Mouse (Mus musculus) forebrain, embryonic 12.5 days (tissue): ENCODE measurements around the gene Clic4. TPM values are rescaled to one million over a fixed set of nuclear protein-coding genes. Genes with fewer than 3 reads are reported as not detected.

Source experiments
- ATAC-seq: fragments of 200-750 bp; cut with Nextera tagmentation; 2 replicates; pipeline ENCODE4 v1.8.0; 2017; ENCODE audit warnings: moderate TSS enrichment; ENCODE audit not compliant: low FRiP score
- H3K27ac ChIP-seq: fragments of 300-500 bp; sonication (generic); 2 replicates; pipeline ENCODE4 v1.5.1; 2016; ENCODE audit warnings: mild to moderate bottlenecking
- H3K27me3 ChIP-seq: fragments of 300-500 bp; sonication (generic); 2 replicates; pipeline ENCODE4 v1.6.1; 2016; ENCODE audit warnings: mild to moderate bottlenecking
- H3K36me3 ChIP-seq: fragments of 300-500 bp; sonication (generic); replicated peaks from 2 replicates; pipeline ENCODE4 v1.6.1; 2016; ENCODE audit warnings: mild to moderate bottlenecking
- H3K4me1 ChIP-seq: fragments of 300-500 bp; sonication (generic); 2 replicates; pipeline ENCODE4 v1.6.1; 2016
- H3K4me2 ChIP-seq: fragments of 300-500 bp; sonication (generic); 2 replicates; pipeline ENCODE4 v1.6.1; 2016; ENCODE audit warnings: mild to moderate bottlenecking, moderate library complexity
- H3K4me3 ChIP-seq: fragments of 300-500 bp; sonication (generic); replicated peaks from 2 replicates; pipeline ENCODE4 v1.5.1; 2016; ENCODE audit warnings: mild to moderate bottlenecking
- H3K9ac ChIP-seq: fragments of 300-500 bp; sonication (generic); 2 replicates; pipeline ENCODE4 v1.6.1; 2016; ENCODE audit warnings: mild to moderate bottlenecking
- H3K9me3 ChIP-seq: fragments of 300-500 bp; sonication (generic); 2 replicates; pipeline ENCODE4 v1.6.1; 2016
- WGBS: fragments of 180-500 bp; shearing (Covaris S2); methylation state at CpG from one replicate; pipeline ENCODE4 v1.1.7; 2016; 5-methylcytosine and 5-hydroxymethylcytosine counted together
- polyA plus RNA-seq: library from polyadenylated mRNA; unstranded; fragments of >200 nt; fragmentation: Nextera tagmentation; extraction: Ambion mirVana; gene quantifications from 2 replicates; pipeline ENCODE4 v1.2.1, GENCODE M21; 2016

Clic4 gene
- 205 and 221 TPM in 2 replicates for polyA plus RNA-seq

- peak within 1 kb of the TSS; percentile 97 for H3K27ac ChIP-seq
- peaks cover 41% of the 10 kb centered on the region for H3K4me1 ChIP-seq
- ATAC-seq: peak; percentile 99
- H3K9me3 ChIP-seq: no peaks in the 10 kb centered on the region
- 0 out of 2 replicates have a peak, but pooled peaks cover 9% of the 10 kb centered on the region for H3K36me3 ChIP-seq
- peak within 1 kb of the TSS; percentile 93 for H3K4me3 ChIP-seq
- peak within 1 kb of the TSS; percentile 93 for H3K9ac ChIP-seq
- peak within 1 kb of the TSS; percentile 86 for H3K4me2 ChIP-seq
- H3K27me3 ChIP-seq: peaks cover 26% of the 10 kb centered on the region
- under 1% methylated on average over 44 of the region's 64 CpGs for WGBS
Observed at GRCm38 (mm10) chr4:135272640-135273306, at the start of gene Clic4. Gene Clic4, minus strand, starts transcription at chr4:135272814.

- 23% methylated on average over 2 of the region's 2 CpGs for WGBS
- Histone ChIP-seq H3K27me3 (no peaks in the 10 kb centered on the region), H3K36me3 (peaks cover 83% of the 10 kb centered on the region)
Observed at GRCm38 (mm10) chr4:135317966-135318365, 45.4 kb upstream of the Clic4 start.

GRCm38 (mm10) chr4:135317539-135317938 is 44.9 kb upstream of the Clic4 start:
- WGBS: 88% methylated on average over 4 of the region's 4 CpGs
- Histone ChIP-seq H3K9ac (no peak overlapping the region), H3K4me1 (no peaks in the 10 kb centered on the region), H3K9me3 (0 out of 2 replicates have a peak, but pooled peaks cover 5% of the 10 kb centered on the region), H3K27ac (no peak overlapping the region), H3K36me3 (peaks cover 79% of the 10 kb centered on the region), H3K27me3 (no peaks in the 10 kb centered on the region), H3K4me3 (no peak overlapping the region), H3K4me2 (no peak overlapping the region)
- ATAC-seq: no peak

More at GRCm38 (mm10) chr4:135317966-135318365, 45.4 kb upstream of the Clic4 start:
- Histone ChIP-seq H3K9ac (no peak overlapping the region), H3K9me3 (0 out of 2 replicates have a peak, but pooled peaks cover 5% of the 10 kb centered on the region), H3K4me1 (no peaks in the 10 kb centered on the region), H3K4me3 (no peak overlapping the region), H3K4me2 (no peak overlapping the region), H3K27ac (no peak overlapping the region)
- ATAC-seq: peak; percentile 79

- H3K4me3 ChIP-seq: no peak overlapping the region
- no peaks in the 10 kb centered on the region for H3K27me3 ChIP-seq
- 97% methylated on average over 9 of the region's 9 CpGs for WGBS
- H3K27ac ChIP-seq: no peak overlapping the region
- 0 out of 2 replicates have a peak, but pooled peaks cover 5% of the 10 kb centered on the region for H3K9me3 ChIP-seq
- H3K36me3 ChIP-seq: peaks cover 56% of the 10 kb centered on the region
- no peaks in the 10 kb centered on the region; the same call in 1 of the 2 replicates for H3K4me1 ChIP-seq
- H3K4me2 ChIP-seq: no peak overlapping the region
- no peak for ATAC-seq
- H3K9ac ChIP-seq: no peak overlapping the region
Observed at GRCm38 (mm10) chr4:135315287-135315686, 42.7 kb upstream of the Clic4 start.

DNA sequence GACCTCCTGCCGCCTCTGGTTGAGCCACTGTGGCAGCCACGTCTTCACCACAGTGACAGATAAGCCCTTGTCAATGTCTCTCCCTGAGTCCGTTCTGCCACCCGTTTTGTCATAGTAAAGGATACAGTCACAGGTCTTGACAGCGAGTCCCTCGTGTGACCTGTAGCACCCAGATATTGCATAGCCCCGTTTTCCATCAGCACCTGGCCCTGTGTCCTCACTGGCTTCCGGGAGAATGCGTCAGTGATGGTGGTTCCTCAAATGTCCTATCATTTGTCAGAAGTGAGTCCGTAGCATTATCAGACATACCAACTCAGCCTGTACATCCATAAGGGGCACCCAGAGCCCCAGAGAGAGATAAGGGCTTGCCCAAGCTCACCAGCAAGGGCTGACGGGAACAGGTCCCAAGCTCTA is 41.8 kb upstream of the Clic4 start:
- Histone ChIP-seq H3K4me1 (no peaks in the 10 kb centered on the region; the same call in 1 of the 2 replicates), H3K4me2 (no peak overlapping the region), H3K27me3 (no peaks in the 10 kb centered on the region), H3K27ac (no peak overlapping the region), H3K9me3 (0 out of 2 replicates have a peak, but pooled peaks cover 5% of the 10 kb centered on the region), H3K9ac (no peak overlapping the region), H3K4me3 (no peak overlapping the region), H3K36me3 (peaks cover 48% of the 10 kb centered on the region)
- no peak for ATAC-seq
- 90% methylated on average over 11 of the region's 11 CpGs for WGBS

DNA sequence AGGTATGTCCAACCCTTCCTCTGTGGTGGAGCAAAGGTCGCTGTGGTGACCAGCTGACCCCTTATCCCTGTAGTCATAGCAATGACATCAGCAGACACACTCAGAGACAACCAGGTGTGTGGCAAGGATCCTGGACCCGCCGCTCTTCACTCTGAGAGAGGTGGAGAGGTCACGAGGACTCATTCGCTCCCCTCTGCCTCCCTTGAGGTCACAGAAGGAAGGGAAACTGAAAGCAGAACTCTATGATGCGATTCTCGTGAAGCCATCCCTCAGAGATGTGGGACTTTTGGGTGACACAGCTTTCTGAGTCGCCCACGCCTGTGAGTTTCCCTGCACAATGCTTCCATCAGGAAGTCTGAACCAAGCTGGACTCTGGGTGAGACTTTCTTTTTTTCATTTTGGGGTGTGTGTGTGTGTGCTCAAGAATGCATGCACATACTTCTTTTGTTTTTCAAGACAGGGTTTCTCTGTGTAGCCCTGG is 41.2 kb upstream of the Clic4 start:
- H3K4me3 ChIP-seq: no peak overlapping the region
- no peak overlapping the region for H3K4me2 ChIP-seq
- H3K9ac ChIP-seq: no peak overlapping the region
- H3K9me3 ChIP-seq: 0 out of 2 replicates have a peak, but pooled peaks cover 5% of the 10 kb centered on the region
- no peak overlapping the region for H3K27ac ChIP-seq
- H3K4me1 ChIP-seq: no peaks in the 10 kb centered on the region; the same call in 1 of the 2 replicates
- no peaks in the 10 kb centered on the region for H3K27me3 ChIP-seq
- 86% methylated on average over 9 of the region's 9 CpGs for WGBS
- H3K36me3 ChIP-seq: peaks cover 41% of the 10 kb centered on the region
- ATAC-seq: no peak

GRCm38 (mm10) chr4:135313111-135313691 is 40.6 kb upstream of the Clic4 start:
- Histone ChIP-seq H3K36me3 (peaks cover 35% of the 10 kb centered on the region), H3K9me3 (0 out of 2 replicates have a peak, but pooled peaks cover 5% of the 10 kb centered on the region), H3K9ac (no peak overlapping the region), H3K27ac (no peak overlapping the region; the same call in 1 of the 2 replicates), H3K4me1 (no peaks in the 10 kb centered on the region; the same call in 1 of the 2 replicates), H3K4me3 (no peak overlapping the region), H3K4me2 (no peak overlapping the region), H3K27me3 (no peaks in the 10 kb centered on the region)
- WGBS: 78% methylated on average over 17 of the region's 17 CpGs
- no peak for ATAC-seq

DNA sequence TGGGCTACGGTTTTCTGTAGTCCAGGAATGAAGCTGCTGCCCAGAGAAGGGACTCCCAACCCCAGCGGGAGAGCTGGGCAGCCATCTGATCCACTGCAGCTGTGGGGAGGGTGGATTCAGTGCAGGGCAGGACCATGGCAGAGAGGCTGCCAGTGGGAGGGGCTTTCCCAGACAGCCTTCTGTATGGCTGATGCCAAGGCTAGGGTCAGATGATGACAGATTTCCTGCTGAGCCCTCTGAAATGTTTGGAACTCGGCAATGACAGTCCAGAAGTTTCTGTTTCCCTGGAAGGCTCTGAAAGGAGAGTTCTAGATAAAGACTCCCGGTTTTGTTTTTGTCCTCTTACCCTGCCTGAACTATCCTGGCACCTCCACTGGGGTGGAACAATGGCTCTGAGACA is 40.1 kb upstream of the Clic4 start:
- H3K4me2 ChIP-seq: no peak overlapping the region
- no peak overlapping the region for H3K4me3 ChIP-seq
- WGBS: 68% methylated on average over 4 of the region's 4 CpGs
- H3K4me1 ChIP-seq: no peaks in the 10 kb centered on the region; the same call in 1 of the 2 replicates
- ATAC-seq: no peak
- no peaks in the 10 kb centered on the region for H3K27me3 ChIP-seq
- peaks cover 31% of the 10 kb centered on the region for H3K36me3 ChIP-seq
- no peak overlapping the region for H3K9ac ChIP-seq
- no peak overlapping the region for H3K27ac ChIP-seq
- 0 out of 2 replicates have a peak, but pooled peaks cover 5% of the 10 kb centered on the region for H3K9me3 ChIP-seq

DNA sequence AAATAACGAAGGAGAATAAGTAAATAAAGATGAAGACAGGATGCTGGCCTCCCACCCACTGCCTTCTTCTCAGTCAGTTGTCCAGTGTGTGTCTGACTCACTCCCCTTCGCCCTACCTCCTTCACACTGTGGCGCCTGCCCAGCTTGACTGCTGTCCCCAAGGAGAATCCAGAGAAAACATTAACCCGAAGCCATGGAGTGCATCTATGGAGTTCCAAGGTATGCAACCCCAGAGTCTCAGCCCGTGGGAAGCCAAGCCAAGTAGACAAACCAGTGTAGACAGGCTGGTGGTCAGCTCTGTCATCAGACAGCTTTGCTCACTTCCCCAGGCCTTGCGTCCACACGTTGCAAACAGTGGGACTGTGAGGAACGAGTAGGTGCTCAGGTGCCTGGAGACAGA is 37.8 kb upstream of the Clic4 start:
- no peaks in the 10 kb centered on the region; the same call in 1 of the 2 replicates for H3K4me1 ChIP-seq
- H3K36me3 ChIP-seq: peaks cover 9% of the 10 kb centered on the region
- 0 out of 2 replicates have a peak, but pooled peaks cover 4% of the 10 kb centered on the region for H3K9me3 ChIP-seq
- no peak overlapping the region for H3K9ac ChIP-seq
- H3K27ac ChIP-seq: no peak overlapping the region
- no peak for ATAC-seq
- WGBS: 85% methylated on average over 8 of the region's 8 CpGs
- H3K4me3 ChIP-seq: no peak overlapping the region
- no peaks in the 10 kb centered on the region for H3K27me3 ChIP-seq
- no peak overlapping the region for H3K4me2 ChIP-seq

DNA sequence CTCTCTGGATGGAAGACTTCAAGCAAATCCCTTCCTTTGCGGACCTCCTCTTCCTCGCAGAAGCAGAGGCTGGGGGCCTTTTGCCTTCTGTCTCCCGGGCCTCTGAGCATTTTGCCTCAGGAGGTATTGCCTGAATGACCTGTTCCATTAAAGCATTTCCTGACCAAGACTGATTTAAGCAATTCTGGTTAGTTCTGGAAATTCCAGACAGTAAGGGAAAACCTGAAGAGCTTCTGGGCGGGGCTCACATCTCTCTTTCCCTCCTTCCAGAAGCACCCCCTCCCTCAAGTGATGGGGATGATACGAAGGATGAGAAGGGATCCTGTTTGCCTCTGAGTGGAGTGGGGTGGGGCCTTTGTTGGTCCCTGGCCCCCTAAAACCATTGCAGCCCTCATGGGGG is 37.1 kb upstream of the Clic4 start:
- WGBS: 72% methylated on average over 5 of the region's 5 CpGs
- Histone ChIP-seq H3K36me3 (peaks cover 3% of the 10 kb centered on the region), H3K4me2 (no peak overlapping the region), H3K9ac (no peak overlapping the region), H3K27me3 (no peaks in the 10 kb centered on the region), H3K4me3 (no peak overlapping the region), H3K27ac (no peak overlapping the region), H3K4me1 (no peaks in the 10 kb centered on the region; the same call in 1 of the 2 replicates), H3K9me3 (no peaks in the 10 kb centered on the region)
- ATAC-seq: no peak

GRCm38 (mm10) chr4:135309112-135309659 is 36.6 kb upstream of the Clic4 start:
- no peaks in the 10 kb centered on the region for H3K9me3 ChIP-seq
- no peak overlapping the region for H3K9ac ChIP-seq
- no peak overlapping the region for H3K4me3 ChIP-seq
- no peaks in the 10 kb centered on the region for H3K27me3 ChIP-seq
- no peaks in the 10 kb centered on the region; the same call in 1 of the 2 replicates for H3K4me1 ChIP-seq
- no peak overlapping the region for H3K27ac ChIP-seq
- H3K4me2 ChIP-seq: no peak overlapping the region
- no peak for ATAC-seq
- WGBS: 71% methylated on average over 9 of the region's 9 CpGs
- no peaks in the 10 kb centered on the region for H3K36me3 ChIP-seq

- H3K36me3 ChIP-seq: no peaks in the 10 kb centered on the region
- H3K9ac ChIP-seq: no peak overlapping the region
- H3K27me3 ChIP-seq: no peaks in the 10 kb centered on the region
- H3K27ac ChIP-seq: no peak overlapping the region
- H3K4me1 ChIP-seq: no peaks in the 10 kb centered on the region
- no peaks in the 10 kb centered on the region for H3K9me3 ChIP-seq
- 43% methylated on average over 17 of the region's 17 CpGs for WGBS
- H3K4me2 ChIP-seq: 0 out of 2 replicates have a peak overlapping the region, but pooled peaks have one; percentile 10
- ATAC-seq: no peak
- H3K4me3 ChIP-seq: no peak overlapping the region
Observed at GRCm38 (mm10) chr4:135306971-135307632, 34.5 kb upstream of the Clic4 start.
